Mouse (Mus musculus): Measurements from ENCODE around the gene Aldh3a2. TPM values are rescaled to one million over a fixed set of nuclear protein-coding genes. Genes with fewer than 3 reads are reported as not detected.

Aldh3a2 gene
- polyA plus RNA-seq (2021; fragmentation: Nextera tagmentation): 23.9 and 30.1 TPM in 2 replicates
- long read RNA-seq, experiment 1, transcript Aldh3a2-202 (10 exons, 3,091 nt): major isoform, 98 of 201 reads
- long read RNA-seq, experiment 1, partial matches to known transcripts: 21 of 201 reads
- long read RNA-seq, experiment 1, other reads (novel, unspliced or antisense): 80 of 201 reads
- long read RNA-seq, experiment 2, transcript Aldh3a2-202 (10 exons, 3,091 nt): major isoform, 17 of 29 reads
- long read RNA-seq, experiment 2, partial matches to known transcripts: 5 of 29 reads
- long read RNA-seq, experiment 2, other reads (novel, unspliced or antisense): 7 of 29 reads

GRCm38 (mm10) chr11:61266551-61267533, at the start of gene Aldh3a2:
Aldh3a2 (minus strand) TSS chr11:61267464.

GRCm38 (mm10) chr11:61207487-61208246, 59.6 kb downstream of the Aldh3a2 start, which contains the start of gene Aldh3a1:
Aldh3a1 (plus strand) TSS chr11:61207537.

GRCm38 (mm10) chr11:61174821-61175658, 92.2 kb downstream of the Aldh3a2 start, which contains the start of gene Usp22:
Usp22 (minus strand) TSS chr11:61175055.

Other genes starting within 250 kb of the Aldh3a2 start
- gene Kcnj12, start 244.9 kb downstream of the Aldh3a2 start, polyA plus RNA-seq (2021; fragmentation: Nextera tagmentation): 2.7 and 8.1 TPM in 2 replicates
- gene Tnfrsf13b, start 140.7 kb downstream of the Aldh3a2 start, polyA plus RNA-seq (2021; fragmentation: Nextera tagmentation): 2.4 and 2.8 TPM in 2 replicates
- 140 and 154 TPM in 2 replicates for gene Usp22, start 92.4 kb downstream of the Aldh3a2 start, polyA plus RNA-seq (2021; fragmentation: Nextera tagmentation)
- gene Aldh3a1, start 59.9 kb downstream of the Aldh3a2 start, polyA plus RNA-seq (2021; fragmentation: Nextera tagmentation): 2.4 and 2.6 TPM in 2 replicates
- gene Slc47a2, start 75.4 kb upstream of the Aldh3a2 start, polyA plus RNA-seq (2021; fragmentation: Nextera tagmentation): not detected in 2 replicates
- gene Slc47a1, start 110.9 kb upstream of the Aldh3a2 start, polyA plus RNA-seq (2021; fragmentation: Nextera tagmentation): 1.9 and 2.3 TPM in 2 replicates
- gene Rnf112, start 186.7 kb upstream of the Aldh3a2 start, polyA plus RNA-seq (2021; fragmentation: Nextera tagmentation): 21.3 and 38.9 TPM in 2 replicates
- 1.4 and 2.3 TPM in 2 replicates for gene Mfap4, start 218.0 kb upstream of the Aldh3a2 start, polyA plus RNA-seq (2021; fragmentation: Nextera tagmentation)
- 11.9 and 12.0 TPM in 2 replicates for gene Mapk7, start 226.9 kb upstream of the Aldh3a2 start, polyA plus RNA-seq (2021; fragmentation: Nextera tagmentation)
- 43.0 and 59.5 TPM in 2 replicates for gene B9d1, start 237.7 kb upstream of the Aldh3a2 start, polyA plus RNA-seq (2021; fragmentation: Nextera tagmentation)

Measured in left cerebral cortex, adult 6 months (tissue).